ENCODE assay signal across 31 mouse cellular contexts in genomic region chr4:88461315-88461714, GRCm38 (mm10).
"Had no signal": no experiment of that assay in that cellular context is flagged by ENCODE, and none has a peak within 500 bp of the region (broad histone marks: within the 10 kb centered on the region; RNA-seq: fewer than 3 reads in every experiment).

No protein-coding gene starts in this region.

- H3K4me2 ChIP-seq: heart, embryonic 11.5 days; heart, embryonic 12.5 days; heart, embryonic 13.5 days; heart, embryonic 15.5 days; hindbrain, embryonic 12.5 days; hindbrain, embryonic 13.5 days; hindbrain, embryonic 14.5 days; hindbrain, embryonic 15.5 days; intestine, embryonic 15.5 days; kidney, embryonic 15.5 days had no signal

- H3K27me3 ChIP-seq: heart, embryonic 12.5 days; heart, embryonic 13.5 days; heart, embryonic 15.5 days; hindbrain, embryonic 12.5 days; hindbrain, embryonic 13.5 days; hindbrain, embryonic 15.5 days; intestine, embryonic 15.5 days; kidney, embryonic 15.5 days had no signal

- H3K4me3 ChIP-seq: heart, embryonic 10.5 days; heart, embryonic 12.5 days; heart, embryonic 13.5 days; heart, embryonic 15.5 days; hindbrain, embryonic 10.5 days; hindbrain, embryonic 12.5 days; hindbrain, embryonic 13.5 days; hindbrain, embryonic 15.5 days; intestine, embryonic 15.5 days; kidney, embryonic 15.5 days; layer of hippocampus, adult 2 months had no signal

- H3K36me3 ChIP-seq: heart, embryonic 10.5 days; heart, embryonic 12.5 days; heart, embryonic 13.5 days; heart, embryonic 15.5 days; hindbrain, embryonic 10.5 days; hindbrain, embryonic 12.5 days; hindbrain, embryonic 13.5 days; hindbrain, embryonic 15.5 days; intestine, embryonic 15.5 days; kidney, embryonic 15.5 days had no signal

- H3K27ac ChIP-seq: heart, embryonic 10.5 days; heart, embryonic 13.5 days; heart, embryonic 15.5 days; hindbrain, embryonic 10.5 days; hindbrain, embryonic 12.5 days; hindbrain, embryonic 13.5 days; hindbrain, embryonic 14.5 days; hindbrain, embryonic 15.5 days; hindbrain, postnatal 0 days; intestine, embryonic 15.5 days; kidney, embryonic 15.5 days; kidney, postnatal 0 days; layer of hippocampus, adult 2 months had no signal

- H3K4me1 ChIP-seq: hindbrain, embryonic 10.5 days; hindbrain, embryonic 12.5 days; hindbrain, embryonic 13.5 days; hindbrain, embryonic 15.5 days; intestine, embryonic 15.5 days; kidney, embryonic 15.5 days had no signal

- H3K9me3 ChIP-seq: heart, embryonic 10.5 days; heart, embryonic 12.5 days; heart, embryonic 13.5 days; heart, embryonic 15.5 days; hindbrain, embryonic 10.5 days; hindbrain, embryonic 12.5 days; hindbrain, embryonic 13.5 days; hindbrain, embryonic 15.5 days; intestine, embryonic 15.5 days; kidney, embryonic 15.5 days had no signal

- DNase-seq: heart, postnatal 10 days; heart, postnatal 14 days; heart, postnatal 36 days; heart, postnatal 4 days; kidney, adult 11 months; kidney, adult 18-20 months; kidney, adult 2 months; kidney, adult 8-10 months; kidney, adult 9 months; kidney, postnatal 10 days; kidney, postnatal 14 days; kidney, postnatal 25 days; kidney, postnatal 36 days; kidney, postnatal 4 days; layer of hippocampus, adult 9-11 months; layer of hippocampus, postnatal 36 days had no signal
